Mouse (Mus musculus): ENCODE results near the gene Nfic.
A peak's percentile ranks its signal among the peaks of the same experiment; 100 is the strongest.

The Nfic gene

DNA sequence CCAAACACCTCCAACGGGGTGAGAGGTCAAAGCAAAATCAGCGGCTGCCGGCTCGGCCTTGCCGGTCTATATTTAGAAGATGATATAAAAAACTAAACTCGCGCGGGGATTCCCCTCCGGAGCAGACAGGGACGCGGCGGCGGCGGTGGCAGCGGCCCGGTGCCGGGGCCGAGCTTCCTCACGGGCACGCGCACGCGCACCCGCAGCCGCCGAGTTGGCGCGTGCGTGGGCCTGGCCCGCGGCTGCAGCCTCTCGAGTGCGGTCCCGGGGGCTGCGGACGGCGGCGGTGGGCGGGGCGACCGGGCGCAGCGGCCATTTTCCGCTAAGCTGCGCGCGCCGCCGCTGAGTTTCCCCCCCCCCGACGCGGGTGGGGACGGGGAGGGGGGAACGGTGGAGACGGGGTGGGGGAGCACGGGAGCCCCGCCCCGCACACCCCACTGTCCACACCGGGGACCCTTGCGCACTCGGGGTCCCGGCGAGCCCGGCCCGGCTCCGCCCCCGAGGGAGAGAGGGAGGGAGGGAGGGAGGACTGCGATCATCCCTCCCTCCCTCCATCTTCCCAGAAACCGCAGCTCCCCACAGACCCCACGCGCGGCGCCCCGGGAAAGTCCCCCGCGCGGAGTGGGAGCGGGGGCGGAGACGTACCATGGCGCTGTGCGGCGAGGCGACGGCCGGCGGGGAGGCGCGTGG is 25.1 kb downstream of the Nfic start:
- no peak for DNase-seq (ENCODE audit: low read depth)

DNA sequence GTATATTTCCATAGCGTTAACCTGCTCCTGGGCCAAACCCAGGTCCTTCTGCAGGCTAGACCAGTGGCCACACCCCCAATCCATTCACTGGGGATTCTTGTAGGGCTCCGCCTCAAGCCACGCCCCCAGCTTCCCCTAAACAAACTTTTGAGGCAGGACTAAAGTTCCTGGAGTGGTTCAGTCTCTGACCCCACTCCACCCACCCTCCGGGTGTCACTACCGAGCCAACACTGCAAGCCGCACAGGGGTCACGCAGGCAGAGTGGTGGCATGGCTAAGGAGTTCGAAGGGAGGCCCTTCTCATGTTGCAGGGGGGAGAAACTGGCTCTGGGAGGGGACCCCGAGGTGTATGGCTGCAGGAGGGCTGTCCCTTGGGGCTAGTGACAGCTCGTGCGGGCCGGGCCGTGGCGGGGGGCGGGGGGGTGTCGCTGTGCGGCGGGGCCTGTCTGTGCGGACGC is 25.8 kb downstream of the Nfic start:
- peak; percentile 88 for DNase-seq (ENCODE audit: low read depth)

DNA sequence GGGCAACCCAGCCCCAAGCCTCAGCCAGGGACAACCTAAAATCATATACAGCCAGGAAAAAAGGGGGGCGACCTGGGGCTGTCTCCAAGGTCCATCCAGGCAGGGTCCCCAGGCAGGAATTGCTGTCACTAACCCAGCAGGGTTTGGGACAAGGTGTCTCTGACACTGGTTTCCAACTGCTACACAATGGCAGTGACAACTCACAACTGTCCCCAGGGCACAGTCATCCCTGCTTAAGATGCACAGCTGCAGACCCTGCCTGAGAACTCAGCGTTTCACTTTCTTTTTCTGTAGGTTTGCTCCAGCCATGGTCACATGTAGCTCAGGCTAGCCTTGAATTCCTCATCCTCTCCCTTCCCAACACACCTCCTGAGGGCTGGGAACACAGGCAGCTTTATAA is 26.3 kb downstream of the Nfic start:
- DNase-seq (ENCODE audit: low read depth): no peak

GRCm38 (mm10) chr10:81428507-81428870 is 26.9 kb downstream of the Nfic start:
- no peak for DNase-seq (ENCODE audit: low read depth)

- DNase-seq (ENCODE audit: low read depth): no peak
Measured at GRCm38 (mm10) chr10:81427804-81428506, 27.5 kb downstream of the Nfic start.

DNA sequence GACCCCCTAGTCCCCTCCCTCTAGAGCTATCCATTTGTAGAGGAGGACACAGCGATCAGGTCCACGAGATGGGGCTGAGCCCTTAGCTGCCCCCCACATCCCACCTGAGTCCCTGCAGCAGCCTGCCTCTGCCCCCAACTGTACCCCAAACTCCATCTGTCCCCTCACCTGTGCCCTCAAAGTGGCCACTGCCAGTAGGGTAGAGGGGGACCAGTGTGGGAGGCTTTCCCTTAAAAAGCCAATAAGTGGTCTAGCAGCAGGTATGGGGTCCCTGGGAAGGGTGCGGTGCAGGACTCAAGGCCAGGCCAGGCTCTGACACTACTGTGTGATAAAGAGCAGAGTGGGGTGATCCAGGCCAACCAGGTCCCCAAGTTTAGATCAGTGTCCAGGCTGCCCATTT is 28.1 kb downstream of the Nfic start:
- DNase-seq (ENCODE audit: low read depth): no peak

GRCm38 (mm10) chr10:81426897-81427296 is 28.5 kb downstream of the Nfic start:
- no peak for DNase-seq (ENCODE audit: low read depth)

GRCm38 (mm10) chr10:81426081-81426671 is 29.3 kb downstream of the Nfic start:
- DNase-seq (ENCODE audit: low read depth): no peak

GRCm38 (mm10) chr10:81425236-81425850 is 30.1 kb downstream of the Nfic start:
- no peak for DNase-seq (ENCODE audit: low read depth)

- DNase-seq (ENCODE audit: low read depth): no peak
Measured at GRCm38 (mm10) chr10:81424246-81425051, 31.0 kb downstream of the Nfic start.

GRCm38 (mm10) chr10:81423476-81424245 is 31.8 kb downstream of the Nfic start:
- DNase-seq (ENCODE audit: low read depth): no peak

- DNase-seq (ENCODE audit: low read depth): no peak
Measured at GRCm38 (mm10) chr10:81422661-81423217, 32.7 kb downstream of the Nfic start.

DNA sequence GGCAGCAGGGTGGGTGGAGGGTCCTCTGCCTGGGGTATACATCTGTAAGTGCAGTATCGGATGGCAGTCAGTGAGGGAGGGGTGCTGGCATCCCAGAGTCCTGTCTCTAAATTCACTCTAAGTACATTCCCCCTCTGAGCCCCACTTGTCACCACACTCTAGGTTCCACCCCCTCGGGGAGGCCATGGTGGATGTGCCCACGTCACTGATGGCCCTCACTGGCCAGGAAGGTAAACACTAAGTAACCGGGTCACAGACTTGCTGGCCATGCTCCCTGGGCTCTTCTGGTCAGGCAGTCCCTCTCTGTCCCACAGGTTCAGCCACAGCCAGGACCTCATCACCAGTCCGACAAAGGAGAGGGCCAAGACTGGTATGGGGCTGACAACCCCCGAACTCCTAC is 33.2 kb downstream of the Nfic start:
- DNase-seq (ENCODE audit: low read depth): no peak

- DNase-seq (ENCODE audit: low read depth): no peak
Measured at GRCm38 (mm10) chr10:81421797-81422100, 33.7 kb downstream of the Nfic start.

- DNase-seq (ENCODE audit: low read depth): no peak
Measured at GRCm38 (mm10) chr10:81421041-81421796, 34.2 kb downstream of the Nfic start.

- no peak for DNase-seq (ENCODE audit: low read depth)
Measured at GRCm38 (mm10) chr10:81420191-81420767, 35.2 kb downstream of the Nfic start.

DNA sequence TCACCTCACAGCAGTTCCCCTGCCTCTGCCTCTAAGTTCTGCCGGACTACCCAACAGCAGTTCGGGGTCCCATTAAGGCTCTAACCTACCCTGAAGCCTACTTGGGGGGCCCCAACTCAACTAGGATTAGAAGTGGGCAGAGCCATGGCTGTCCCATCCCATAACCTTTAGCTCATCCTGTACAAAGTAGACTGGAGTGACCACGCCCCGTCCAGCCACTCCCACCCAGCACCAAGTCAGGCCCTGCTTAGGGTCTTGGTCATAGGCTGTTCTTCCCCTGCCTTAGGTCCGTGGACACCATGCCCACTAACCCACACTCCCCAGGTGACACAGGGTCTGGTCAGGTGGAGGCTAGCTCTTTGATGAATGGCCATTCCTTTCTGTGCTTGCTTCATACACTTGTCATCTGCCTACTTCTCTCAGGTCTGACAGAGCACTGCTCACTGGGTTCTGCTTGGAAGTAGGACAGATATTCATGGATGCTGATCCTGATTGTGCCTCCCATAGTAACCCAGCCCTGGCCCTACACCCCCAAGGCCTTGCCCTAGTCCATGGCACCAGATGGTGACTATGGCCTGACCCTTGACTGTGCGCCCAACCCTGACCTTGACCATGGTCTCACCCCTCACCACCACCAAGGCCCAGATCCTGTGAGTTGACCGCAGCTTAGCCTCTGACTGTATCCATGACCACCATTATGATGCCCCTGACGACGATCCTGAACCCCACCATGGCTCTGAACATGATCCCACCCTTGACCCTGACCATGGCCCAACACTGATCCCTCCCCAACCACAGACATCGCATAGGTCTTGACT is 36.1 kb downstream of the Nfic start:
- no peak for DNase-seq (ENCODE audit: low read depth)

GRCm38 (mm10) chr10:81418216-81419070 is 37.0 kb downstream of the Nfic start:
- DNase-seq (ENCODE audit: low read depth): no peak
